Mouse (Mus musculus): Measurements from ENCODE around the gene Rsf1. TPM values are rescaled to one million over a fixed set of nuclear protein-coding genes. Genes with fewer than 3 reads are reported as not detected.

Rsf1 gene
- total RNA-seq, 4 experiments from 2014 or later, result 13.6 to 16.2 (median 14.5) TPM

DNA sequence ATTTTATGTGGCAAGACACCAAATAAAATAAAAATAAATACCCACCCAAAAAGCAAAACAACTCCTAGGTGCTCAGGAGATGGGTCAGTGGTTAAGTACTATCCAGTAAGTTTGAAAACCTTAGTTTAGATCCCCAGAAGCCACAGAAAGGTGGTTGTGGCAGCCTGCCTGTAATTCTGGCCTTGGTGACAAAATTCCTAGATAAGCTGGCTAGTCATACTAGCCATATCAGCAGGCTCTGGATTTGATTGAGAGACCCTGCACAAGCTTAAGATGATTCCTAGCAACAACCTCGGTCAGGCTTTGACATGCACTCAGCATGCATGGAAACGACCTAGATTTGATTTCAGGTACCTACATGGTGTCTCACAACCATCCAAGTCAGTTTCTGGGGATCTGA lies 49.7 kb downstream of the Rsf1 start:
- no peak for DNase-seq (ENCODE audit: low spot score in 2 of 2)

DNA sequence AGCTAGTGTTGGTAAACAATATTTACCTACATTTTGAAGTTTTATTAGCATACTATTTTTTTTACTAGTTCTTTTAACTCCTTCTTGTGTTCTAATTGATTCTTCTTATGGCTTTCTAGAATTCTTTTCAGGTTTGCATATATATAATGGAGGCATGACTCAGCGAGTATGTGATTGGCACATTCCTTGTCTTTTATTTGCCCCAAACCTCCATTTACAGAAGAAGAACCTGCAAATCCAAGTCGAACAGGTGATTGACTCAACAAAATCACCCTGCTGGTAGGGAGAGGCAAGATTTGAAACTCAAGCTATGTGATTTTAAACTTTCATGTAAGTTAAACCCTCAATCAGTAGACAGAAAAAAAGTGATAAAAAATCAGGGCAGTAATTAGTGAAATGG lies 51.6 kb downstream of the Rsf1 start:
- DNase-seq (ENCODE audit: low spot score in 2 of 2), result no peak

DNA sequence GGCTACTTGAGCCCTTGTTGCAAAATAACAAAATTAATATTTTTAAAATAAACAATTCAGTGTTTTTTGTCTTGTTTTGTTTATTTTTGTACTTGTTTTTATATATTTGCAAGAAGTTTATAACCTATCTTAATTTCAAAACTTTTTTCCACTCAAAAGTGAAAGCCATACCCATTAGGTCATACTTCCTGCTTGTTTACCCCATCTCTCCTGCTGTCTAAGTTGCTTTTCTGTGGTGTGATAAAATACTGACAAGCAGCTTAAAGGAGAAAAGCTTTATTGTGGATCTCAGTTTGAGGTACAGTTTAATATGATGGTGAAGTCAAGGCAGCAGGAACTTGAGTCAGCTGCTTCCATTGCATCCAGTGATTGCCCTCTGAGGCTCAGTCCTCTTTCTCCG lies 53.2 kb downstream of the Rsf1 start:
- DNase-seq (ENCODE audit: low spot score in 2 of 2), result no peak

DNA sequence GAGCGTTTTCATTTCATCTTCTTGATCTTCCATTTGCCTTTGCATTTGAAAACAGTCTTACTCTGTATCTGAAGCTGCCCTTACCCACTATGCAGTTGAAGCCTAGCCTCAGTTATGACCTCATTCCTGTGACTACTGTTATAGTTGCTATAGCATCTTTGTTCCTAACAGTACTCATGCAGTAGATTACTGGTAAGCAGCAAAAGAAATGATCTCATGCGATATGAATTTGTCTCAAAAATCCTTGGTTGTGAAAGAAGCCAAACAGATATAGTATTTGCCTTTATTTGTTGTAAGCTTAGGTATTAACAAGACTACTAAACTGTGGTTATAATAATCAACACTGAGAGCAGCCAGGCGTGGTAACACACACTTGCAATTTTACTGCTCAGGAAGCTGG lies 65.4 kb downstream of the Rsf1 start:
- DNase-seq (ENCODE audit: low spot score in 2 of 2), result no peak

DNA sequence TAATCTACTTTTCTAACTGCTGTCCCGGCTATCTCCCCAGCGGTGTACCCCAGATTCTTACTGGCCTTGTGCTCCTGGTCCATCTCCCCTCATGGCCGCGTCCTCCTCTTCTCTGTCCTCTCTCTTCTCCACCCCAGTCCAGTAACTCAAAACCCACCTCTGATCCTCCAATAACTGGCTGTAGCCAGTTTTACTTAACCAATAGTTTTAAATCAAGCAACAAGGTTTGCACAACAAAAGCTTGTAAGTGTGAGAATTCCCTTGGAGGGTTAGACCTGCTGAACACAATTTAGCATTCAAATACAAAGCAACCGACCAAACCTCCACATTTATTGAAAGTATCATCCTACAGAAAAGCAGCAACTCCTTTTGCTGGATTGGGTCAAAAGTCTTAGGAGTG lies 68.0 kb downstream of the Rsf1 start:
- DNase-seq (ENCODE audit: low spot score in 2 of 2), result no peak

DNA sequence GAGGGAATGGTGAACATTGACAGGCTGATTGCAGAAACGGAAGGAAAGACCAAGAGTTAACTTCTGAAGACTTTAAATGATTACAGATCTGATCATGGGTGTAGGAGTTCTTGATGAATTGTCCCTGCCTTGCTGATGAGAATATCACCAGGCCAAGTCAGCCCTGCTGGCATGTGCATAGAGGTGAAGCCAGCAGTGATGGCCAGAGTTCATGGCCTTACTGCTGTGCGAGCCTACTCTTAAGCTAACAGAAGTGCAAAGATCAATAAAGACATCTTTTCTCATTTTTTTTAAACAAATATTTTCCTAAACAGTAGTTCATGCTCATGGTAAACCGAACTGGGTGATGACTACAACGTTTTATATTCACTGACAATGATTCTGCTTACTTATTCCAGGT lies 71.0 kb downstream of the Rsf1 start:
- no peak for DNase-seq (ENCODE audit: low spot score in 2 of 2)

DNA sequence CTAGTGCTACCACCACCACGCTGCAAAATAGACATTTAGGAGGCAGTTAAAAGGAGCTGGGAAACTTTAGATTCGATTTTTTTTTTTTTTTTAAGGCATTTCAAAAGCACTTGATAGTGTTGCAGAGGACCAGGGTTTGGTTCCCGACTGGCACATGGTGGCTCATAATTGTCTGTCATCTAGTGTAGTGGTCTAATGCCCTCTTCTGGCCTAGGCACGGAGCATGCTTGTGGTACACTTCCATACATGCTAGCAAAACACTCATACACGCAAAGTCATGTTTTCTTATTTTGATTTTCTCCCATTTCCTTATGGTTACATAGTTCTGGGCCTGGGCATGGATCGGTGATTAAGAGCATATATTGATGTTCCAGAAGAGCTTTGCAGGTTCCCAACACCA lies 76.5 kb downstream of the Rsf1 start:
- DNase-seq (ENCODE audit: low spot score in 2 of 2), result no peak

DNA sequence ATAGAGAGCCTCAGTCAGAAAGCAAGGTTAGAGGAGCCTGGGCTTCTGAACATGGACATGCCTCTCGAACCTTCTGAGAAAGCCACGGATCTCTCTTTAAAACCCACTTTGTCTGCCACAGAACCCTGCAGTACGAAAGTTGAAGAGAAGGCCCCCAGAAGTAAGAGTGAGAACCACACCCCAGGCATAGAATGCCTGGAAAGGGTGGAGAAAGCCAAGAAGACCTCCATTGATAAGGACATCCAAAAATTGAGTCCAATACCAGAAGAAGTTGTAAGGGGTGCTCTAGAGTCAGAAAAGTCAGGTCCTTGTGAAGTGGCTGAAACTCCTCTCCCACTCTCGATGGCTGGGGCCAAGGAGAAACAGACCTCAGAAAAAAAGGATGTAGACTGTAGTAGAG lies 81.9 kb downstream of the Rsf1 start:
- DNase-seq (ENCODE audit: low spot score in 2 of 2), result no peak

DNA sequence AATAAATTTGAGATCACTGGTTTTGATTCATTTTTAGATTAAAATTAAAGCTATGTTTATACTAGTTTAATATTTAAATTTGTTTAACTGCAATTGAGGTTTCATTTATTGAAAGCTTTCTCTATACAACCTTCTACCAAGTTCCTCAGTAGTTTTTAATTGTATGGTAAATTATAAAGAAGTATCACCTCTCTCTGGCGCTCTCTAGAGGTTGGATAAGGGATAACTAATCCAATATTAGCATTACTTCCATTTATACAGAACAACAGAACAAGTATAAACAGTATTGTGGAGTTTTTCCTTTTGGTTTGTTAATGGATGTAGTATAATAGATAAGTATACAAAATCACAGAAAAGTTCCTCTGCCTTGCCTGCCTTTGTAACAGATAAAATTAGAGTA lies 99.5 kb downstream of the Rsf1 start:
- DNase-seq (ENCODE audit: low spot score in 2 of 2), result no peak

DNA sequence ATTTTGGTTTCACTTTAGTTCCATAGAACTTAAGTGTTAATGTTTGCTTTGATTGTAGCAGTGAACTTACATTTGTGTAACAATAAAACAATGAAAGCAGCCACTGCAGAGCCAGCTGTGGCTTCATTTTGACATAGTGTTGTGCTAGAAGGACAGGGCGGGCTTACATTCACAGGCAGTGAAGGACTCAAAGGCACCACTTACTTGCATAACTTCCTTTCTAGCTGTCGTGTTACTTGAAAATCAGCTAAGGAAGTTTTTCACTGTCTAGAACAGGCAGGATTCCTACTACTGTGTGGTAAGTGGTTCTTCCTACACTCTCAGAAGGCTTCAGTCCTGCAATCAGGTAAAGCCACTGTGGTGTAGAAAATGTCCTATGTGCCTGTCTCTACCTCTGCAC lies 108.1 kb downstream of the Rsf1 start:
- no peak for DNase-seq (ENCODE audit: low spot score in 2 of 2)

DNA sequence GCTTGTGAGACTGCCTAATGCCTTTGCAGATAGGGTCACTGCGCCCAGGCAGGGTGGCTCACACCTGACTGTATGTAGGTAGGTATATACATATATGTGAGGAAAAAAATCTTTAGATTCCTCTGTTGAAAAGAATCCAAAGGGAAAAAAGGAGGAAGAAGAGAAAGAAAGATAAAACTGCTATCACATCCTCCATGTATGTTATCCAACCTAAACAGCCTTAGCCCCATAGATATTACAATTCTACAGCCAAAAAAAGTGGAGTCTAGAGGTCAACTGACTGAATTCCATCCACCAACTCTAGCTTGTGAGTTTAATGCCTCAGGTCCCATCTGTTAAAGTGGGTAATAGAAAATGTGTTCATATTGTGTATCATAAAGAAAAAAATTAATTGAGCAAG lies 115.8 kb downstream of the Rsf1 start:
- DNase-seq (ENCODE audit: low spot score in 2 of 2), result no peak

DNA sequence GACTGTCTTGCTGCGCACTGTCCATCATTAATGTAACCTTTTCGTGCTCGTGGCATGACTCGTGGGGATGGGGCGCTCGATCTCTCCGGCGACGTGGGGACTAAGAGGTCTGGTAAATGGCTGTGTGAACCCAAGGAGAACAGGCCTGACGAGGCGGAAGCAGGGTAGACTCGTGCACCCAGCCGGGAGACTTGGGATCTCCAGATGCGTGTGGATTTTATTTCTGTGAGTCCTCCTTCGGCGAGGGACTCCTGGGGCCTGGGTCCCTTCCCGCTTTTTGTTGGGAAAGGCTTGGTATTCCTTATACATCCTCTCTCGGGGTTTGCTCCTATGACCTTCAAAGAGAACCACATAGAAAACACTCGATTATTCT lies 116.4 kb downstream of the Rsf1 start:
- DNase-seq (ENCODE audit: low spot score in 2 of 2), result no peak

DNA sequence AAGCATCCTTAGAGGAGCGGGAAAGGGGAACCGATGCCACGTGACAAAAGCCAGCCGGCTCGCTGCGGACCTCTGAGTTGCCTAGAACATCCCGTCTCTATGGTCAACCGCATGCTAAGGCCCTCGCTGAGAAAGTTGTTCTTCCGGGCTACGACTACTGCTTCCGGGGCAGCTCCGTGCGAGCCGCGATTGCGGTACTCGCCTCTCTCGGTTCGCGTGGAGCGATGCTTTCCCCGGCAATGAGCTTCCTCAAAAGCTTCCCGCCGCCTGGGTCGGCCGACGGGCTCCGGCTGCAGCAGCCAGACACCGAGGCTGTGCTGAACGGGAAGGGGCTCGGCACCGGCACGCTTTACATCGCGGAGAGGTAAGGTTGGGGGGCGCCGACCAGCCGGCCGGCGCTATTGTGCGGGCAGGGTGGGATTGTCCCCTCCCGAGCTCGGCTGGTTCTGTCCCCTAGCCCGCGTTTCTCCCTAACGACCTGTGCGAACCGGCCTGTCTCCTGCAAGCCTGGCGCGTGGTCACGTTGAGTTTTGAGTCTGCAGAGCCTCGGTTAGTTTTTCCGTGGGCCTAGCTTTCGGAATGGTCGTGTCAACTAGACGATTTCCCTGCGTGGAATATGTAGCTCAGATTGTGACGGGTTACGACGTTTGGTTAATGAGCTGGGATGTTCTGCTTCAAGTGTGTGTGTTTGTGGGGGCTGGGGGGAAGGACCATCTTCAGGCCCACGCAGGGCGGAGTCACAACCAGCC lies 117.0 kb downstream of the Rsf1 start, which contains the start of gene Clns1a:
Gene Clns1a, plus strand, starts transcription at position 129 of the 749 bp plus-strand sequence.
- DNase-seq (ENCODE audit: low spot score in 2 of 2), result peak; percentile 86

DNA sequence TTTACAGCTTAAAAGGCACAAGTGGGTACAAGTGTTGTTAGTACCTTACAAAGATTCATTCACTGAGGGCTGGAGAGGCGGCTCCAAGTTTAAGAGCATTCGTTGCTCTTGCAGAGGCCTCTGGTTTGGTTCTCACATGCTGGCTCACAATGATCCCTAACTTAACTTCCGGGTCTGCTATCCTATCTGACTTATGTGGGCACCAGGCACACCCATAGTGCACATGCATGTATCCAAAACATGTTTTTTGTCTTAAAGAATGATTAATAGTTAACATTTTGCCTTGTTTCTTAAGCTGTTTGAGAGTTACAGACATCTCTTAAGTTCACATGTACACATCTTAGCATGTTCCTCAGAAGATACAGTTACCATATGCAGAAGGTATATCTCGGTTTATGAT lies 120.5 kb downstream of the Rsf1 start:
- no peak for DNase-seq (ENCODE audit: low spot score in 2 of 2)

DNA sequence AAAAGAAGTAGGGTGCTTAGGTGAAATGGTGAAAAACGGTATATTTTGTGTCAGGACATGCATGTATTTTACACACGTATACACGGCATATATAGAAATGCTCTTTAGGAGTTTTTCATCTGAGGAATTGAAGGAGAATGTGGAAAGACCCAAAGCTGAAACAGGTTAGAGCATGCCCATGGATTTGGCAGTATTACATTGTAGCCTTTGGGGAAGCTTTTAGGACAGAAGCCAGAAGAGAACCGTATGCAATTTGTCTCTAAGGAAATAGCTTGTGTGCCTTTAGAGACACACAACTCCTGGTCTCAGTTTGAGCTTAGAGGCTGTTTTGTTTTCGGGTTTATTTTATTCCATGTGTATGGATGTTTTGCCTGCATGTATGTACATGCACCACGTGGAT lies 121.4 kb downstream of the Rsf1 start:
- no peak for DNase-seq (ENCODE audit: low spot score in 2 of 2)

DNA sequence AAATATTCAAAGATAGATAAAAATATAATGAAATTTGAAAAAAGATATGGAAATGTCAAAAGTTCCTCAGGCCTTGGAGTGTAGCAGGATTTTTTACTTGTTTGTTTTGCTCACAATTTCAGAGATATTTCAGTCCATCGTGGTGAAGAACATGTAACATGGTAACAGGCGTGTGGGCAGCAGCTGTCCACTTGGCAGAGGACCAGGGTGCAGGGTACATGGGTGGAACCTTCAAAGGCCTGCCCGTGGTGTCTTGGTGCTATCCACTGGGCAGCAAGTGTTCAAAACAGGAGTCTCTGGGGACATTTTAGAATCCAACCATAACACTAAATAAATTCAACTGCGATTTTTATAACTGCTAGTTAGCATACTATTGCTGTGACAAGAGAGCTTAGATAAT lies 127.4 kb downstream of the Rsf1 start:
- no peak for DNase-seq (ENCODE audit: low spot score in 2 of 2)

DNA sequence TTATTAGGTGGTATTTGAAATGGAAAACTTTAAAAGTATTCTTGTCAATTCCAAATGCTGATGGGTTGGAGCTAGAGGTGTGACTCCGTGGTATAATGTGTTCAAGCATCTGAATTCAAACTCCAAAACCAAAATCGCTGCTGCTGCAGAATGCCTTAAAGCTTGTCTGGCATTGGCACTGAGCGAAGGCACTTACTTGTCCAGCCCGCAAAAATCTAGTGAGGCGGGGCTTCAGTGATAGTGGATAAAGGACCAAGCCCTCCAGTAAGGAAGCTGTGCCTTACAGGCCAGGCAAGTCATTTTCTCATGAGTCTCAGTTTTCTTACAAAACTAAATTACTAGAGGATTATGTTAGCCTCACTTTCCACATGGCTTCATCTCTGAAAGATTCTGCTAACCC lies 128.1 kb downstream of the Rsf1 start:
- no peak for DNase-seq (ENCODE audit: low spot score in 2 of 2)

DNA sequence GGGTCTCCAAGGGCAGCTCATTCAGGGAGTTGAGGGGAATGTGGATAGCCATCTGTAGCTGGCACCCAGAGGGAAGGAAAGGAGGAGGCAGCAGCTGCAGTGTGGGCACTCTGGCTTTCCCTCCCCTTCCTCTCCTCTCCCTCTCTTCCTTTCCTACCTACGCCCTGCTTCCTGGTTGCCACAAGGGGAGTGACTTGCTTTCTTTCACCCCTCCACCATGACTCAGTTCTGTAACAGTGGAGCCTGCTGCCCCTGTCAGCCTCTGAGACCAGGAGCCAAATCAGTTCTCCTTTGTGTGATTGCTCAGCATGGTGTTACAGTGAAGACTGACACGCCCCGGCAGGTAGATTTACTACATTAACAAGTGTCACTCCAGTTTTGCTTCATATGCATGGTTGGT lies 129.5 kb downstream of the Rsf1 start:
- DNase-seq (ENCODE audit: low spot score in 2 of 2), result no peak

DNA sequence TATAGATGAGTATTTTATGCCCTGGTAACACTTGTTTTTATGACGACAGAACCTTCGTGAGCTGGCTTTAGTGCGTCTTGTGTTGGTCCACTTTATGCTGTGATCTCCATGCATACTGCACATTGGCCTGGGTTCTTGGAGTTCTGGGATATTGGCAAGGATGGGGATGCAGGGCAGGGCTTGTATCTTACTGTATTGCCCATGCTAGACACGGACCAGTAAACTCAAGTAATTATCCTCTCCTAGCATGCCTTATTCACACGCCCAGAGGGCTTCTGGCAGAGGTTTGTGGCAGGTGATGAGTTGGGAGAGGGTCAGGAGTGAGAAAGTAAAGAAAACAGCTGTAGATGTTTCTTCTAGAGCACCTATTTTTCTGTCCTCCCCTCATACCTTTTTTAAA lies 135.0 kb downstream of the Rsf1 start:
- DNase-seq (ENCODE audit: low spot score in 2 of 2), result no peak

DNA sequence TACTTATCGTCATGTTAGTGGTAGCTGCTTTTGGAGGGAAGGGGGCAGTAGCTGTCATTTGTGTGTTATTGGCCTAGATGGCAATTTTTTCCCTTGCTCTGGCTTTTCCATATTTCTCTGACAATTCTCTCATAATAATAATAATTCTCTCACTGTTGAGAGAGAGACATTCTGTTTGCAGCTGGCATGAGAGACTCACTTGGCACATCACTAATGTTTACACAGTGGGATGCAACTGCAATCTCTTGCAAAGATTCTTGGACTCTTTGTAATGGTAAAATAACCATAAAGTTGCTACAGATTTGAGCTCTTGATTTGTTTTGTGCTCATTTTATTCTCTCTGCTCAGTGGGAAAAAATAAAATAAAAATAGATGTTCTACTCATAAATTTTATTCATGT lies 137.6 kb downstream of the Rsf1 start:
- DNase-seq (ENCODE audit: low spot score in 2 of 2), result no peak

DNA sequence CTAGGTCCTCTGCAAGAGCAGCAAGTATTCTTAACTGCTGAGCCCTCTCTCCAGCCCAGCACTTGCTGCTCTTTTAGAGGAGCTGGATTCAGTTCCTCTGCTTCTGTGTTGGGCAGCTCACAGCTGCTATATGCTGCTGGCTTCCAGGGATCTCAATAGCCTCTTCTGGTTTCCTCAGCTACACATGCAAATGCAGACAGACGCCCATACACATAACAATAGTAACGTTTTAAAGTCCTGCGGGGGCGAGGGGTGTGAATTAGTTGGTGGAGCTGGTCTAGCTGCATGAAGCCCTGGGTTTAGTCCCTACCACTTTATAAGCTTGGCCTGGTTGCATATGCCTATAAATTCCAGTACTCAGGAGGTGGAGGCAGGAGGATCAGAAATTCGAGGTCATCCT lies 139.4 kb downstream of the Rsf1 start:
- no peak for DNase-seq (ENCODE audit: low spot score in 2 of 2)

DNA sequence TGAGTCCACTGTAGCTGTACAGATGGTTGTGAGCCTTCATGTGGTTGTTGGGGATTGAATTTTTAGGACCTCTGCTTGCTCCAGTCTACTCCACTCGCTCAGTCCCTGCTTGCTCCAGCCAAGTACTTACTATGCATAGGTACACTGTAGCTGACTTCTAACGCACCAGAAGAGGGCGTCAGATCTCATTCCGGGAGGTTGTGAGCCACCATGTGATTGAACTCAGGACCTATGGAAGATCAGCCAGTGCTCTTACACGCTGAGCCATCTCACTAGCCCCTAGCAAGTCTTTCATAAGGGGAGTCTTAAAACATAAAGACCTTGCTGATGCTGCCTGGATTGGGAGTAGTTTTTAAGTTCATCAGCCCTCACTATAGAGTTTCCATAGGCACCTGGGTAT lies 140.4 kb downstream of the Rsf1 start:
- DNase-seq (ENCODE audit: low spot score in 2 of 2), result no peak

DNA sequence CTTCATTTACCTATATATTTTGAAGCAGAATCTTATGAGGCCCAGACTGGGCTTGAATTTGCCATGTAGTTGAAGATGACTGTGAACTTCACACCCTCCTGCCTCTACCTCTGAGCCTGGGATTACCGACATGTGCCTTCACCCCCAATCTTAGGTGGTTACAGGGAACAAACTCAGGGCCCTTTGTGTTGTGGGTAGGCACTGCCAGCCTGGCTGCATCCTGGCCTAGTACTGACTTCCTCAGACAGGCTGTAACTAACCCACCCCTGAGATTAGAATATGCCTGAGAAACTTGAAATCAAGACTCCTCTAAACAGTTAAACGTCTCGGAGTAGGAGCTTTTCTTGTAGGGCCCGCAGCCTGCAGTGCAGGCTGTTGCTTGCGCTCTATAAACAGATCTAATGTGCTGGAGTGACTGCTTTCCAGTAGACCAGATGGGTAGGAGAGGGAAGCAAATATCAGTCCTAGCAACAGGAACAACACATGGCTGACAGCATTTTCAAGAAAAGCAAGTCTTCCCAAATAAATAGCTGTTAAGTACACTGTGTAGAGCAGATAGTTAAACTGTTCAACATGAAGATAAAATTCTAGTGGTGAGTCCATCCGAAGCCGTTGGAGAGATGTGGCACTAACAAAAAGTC lies 142.7 kb downstream of the Rsf1 start:
- no peak for DNase-seq (ENCODE audit: low spot score in 2 of 2)

Measured in gastrocnemius, adult 8-10 months (tissue).